Mouse (Mus musculus): ENCODE results near the gene Sh3d19. TPM values are rescaled to one million over a fixed set of nuclear protein-coding genes. Genes with fewer than 3 reads are reported as not detected.

Sh3d19 gene
- polyA plus RNA-seq (2012; ENCODE audit: insufficient read depth, insufficient read length, low replicate concordance, missing spikeins): not detected in 2 replicates

DNA sequence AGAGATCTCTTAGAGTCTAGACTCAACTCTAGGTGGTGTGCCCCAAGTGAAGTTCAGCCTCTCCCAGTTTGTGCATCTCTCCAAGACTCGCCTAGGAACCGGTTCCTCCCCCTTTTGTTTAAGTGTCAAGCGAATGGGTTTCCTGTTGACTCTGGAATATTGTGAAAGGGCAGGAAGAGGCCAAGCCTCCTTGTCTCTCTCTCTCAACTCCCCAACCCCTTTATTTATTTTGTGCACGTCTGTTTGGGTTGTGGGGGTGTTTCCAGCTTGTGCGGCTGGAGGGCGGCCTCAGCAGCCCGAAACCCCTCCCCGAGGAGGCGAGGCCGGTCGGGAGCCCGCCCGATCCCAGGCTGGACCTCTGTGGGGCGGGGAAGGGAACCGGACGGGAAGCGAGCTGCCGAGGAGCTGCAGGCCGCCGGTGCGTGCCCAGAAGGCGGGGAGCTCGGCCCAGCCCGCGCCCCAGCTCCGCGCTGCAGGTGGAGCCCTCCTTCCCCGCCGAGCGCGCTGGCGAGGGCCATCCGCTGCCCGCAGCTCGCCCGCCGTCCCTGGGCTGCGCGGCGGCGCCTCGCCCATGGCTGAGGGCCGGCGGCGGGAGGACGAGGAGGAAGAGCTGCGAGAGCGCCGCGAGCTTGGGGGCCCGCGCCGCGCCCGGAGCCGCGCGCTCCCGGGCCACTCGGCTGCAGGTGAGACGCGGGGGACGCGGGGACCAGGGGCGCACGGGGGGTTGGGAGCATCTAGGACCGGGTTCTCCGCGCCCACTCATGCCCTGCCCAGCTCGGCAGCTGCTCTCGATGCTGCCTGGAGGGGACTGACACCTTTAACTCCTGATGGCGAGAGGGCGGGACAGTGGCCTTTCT, at the start of gene Sh3d19:
Gene Sh3d19, plus strand, starts transcription at position 368 of the 857 bp plus-strand sequence.
- Histone ChIP-seq H3K4me3 (ENCODE audit: insufficient read depth, low read depth, low read length) (peak within 1 kb of the TSS; percentile 62), H3K4me1 (ENCODE audit: control insufficient read depth, insufficient read depth, low read length) (peaks cover 8% of the 10 kb centered on the region), H3K27ac (ENCODE audit: insufficient read depth, low read depth, low read length) (no peak within 1 kb of the TSS)
- no peak for TF ChIP-seq CTCF (IDR thresholded peaks at IDR 0.05; ENCODE audit: insufficient read depth, low read depth, low read length)
- no peak for TF ChIP-seq POLR2A (IDR thresholded peaks at IDR 0.05; ENCODE audit: insufficient read depth, low read depth, low read length)
- 1% methylated on average over 70 of the region's 73 CpGs for whole genome bisulfite sequencing

DNA sequence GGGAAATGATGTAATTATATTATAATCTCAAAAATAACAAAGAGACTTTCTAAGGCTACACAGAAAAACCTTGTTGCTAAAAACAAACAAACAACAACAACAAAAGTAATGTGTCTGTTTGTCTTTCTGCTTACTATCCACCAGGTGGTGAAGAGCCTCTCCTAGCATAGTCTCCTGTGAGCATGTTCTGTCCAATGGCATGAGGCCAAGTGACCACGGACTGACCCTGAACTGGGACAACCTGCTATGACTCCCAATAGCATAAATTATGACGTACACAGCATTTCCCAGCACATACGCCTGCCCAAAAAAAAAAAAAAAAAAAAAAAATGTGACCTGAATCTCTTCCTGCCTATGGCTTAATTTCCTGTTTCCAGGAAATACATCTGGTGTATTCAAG, 48.6 kb upstream of the Sh3d19 start:
- no peak for TF ChIP-seq CTCF (IDR thresholded peaks at IDR 0.05; ENCODE audit: insufficient read depth, low read depth, low read length)
- TF ChIP-seq POLR2A (IDR thresholded peaks at IDR 0.05; ENCODE audit: insufficient read depth, low read depth, low read length): no peak
- Histone ChIP-seq H3K4me1 (ENCODE audit: control insufficient read depth, insufficient read depth, low read length) (no peaks in the 10 kb centered on the region), H3K4me3 (ENCODE audit: insufficient read depth, low read depth, low read length) (no peak overlapping the region), H3K27ac (ENCODE audit: insufficient read depth, low read depth, low read length) (no peak overlapping the region)
- 91% methylated on average over 3 of the region's 3 CpGs for WGBS

DNA sequence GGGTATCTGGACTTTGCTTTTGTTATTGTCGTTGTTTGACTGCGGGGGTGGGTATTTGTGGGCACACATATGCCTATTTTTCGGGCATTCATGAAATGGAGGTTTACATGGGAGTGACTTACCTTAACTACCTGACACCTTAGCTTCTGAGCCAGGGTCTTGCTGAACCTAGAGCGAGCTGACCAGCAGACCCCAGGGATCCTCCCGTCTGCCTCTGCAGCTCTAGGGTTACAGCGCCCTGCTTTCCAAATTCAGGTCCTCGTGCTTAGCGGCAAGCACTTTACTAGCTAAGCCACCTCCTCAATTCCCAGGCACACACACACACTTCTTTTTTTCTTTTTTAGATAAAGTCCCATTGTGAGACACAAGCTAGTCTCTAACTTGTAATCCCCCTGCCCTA, 47.6 kb upstream of the Sh3d19 start:
- TF ChIP-seq POLR2A (IDR thresholded peaks at IDR 0.05; ENCODE audit: insufficient read depth, low read depth, low read length) (no peak), CTCF (IDR thresholded peaks at IDR 0.05; ENCODE audit: insufficient read depth, low read depth, low read length) (no peak)
- 76% methylated on average over 8 of the region's 8 CpGs for WGBS
- H3K27ac ChIP-seq (ENCODE audit: insufficient read depth, low read depth, low read length): no peak overlapping the region
- no peaks in the 10 kb centered on the region for H3K4me1 ChIP-seq (ENCODE audit: control insufficient read depth, insufficient read depth, low read length)
- H3K4me3 ChIP-seq (ENCODE audit: insufficient read depth, low read depth, low read length): no peak overlapping the region

DNA sequence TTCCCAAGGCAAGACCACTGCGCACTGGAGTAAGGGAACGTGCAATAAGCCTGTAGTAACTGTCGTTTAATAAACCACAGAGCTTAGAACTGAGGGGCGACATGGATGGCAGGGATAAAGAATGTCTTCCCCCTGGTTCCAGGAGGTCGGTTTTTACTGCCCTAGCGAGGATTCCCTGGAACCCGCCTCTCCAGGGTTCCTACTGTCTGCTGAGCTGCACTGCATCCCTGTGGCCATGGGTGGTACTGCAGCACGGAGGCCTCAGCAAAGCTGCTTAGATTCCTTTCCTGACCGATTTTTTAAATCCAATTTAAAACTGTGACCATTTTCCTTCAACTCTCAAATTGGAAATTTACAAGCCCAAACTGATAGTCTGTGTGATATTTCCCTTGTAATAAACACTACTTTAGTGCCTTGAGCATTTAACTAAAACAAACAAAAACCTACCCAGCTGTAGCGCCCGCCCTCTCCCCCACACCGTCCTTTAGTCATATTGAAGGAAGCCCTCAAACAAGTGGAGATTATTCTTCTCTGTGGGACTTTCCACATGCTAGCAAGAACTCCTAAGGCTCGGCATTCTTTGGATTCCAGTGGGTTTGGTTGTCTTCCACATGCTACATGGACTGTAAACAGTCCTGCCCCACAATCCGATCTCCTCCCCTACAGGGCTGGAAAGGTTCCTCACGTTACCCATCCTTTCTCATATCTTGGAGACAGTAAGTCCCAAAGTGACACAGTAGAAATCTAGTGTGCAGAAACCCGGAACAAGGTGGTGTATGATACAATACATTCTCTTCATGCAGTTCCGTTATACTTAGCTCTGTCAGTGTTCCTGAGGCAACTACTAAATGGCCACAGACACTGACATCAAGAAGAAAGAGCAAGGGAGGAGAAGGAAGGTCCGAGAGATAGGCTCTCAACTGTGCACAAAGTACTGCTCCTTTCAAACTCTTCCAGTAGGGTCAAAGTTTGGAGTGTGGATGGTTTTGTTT, 46.7 kb upstream of the Sh3d19 start:
- TF ChIP-seq CTCF (IDR thresholded peaks at IDR 0.05; ENCODE audit: insufficient read depth, low read depth, low read length) (peak; percentile 95), POLR2A (IDR thresholded peaks at IDR 0.05; ENCODE audit: insufficient read depth, low read depth, low read length) (no peak)
- WGBS: 44% methylated on average over 18 of the region's 18 CpGs
- Histone ChIP-seq H3K27ac (ENCODE audit: insufficient read depth, low read depth, low read length) (no peak overlapping the region), H3K4me1 (ENCODE audit: control insufficient read depth, insufficient read depth, low read length) (no peaks in the 10 kb centered on the region), H3K4me3 (ENCODE audit: insufficient read depth, low read depth, low read length) (no peak overlapping the region)

DNA sequence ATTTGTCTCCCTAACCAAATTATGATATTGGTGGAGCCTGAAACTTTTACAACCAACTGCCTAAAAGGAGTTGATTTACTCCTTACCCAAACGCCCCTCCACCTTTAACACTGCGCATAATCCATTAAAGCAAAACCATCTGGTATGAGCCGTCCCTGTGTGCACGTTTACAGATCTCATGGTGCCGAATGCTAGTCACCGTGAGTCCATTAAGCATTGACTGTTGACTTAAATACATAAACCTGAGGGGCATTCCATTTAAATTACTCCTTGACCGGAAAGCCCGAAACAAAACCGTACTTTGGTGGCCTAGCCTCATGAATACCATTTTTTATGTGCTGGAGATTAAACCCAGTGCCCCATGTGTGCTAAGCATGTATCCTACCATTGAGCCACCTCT, 43.6 kb upstream of the Sh3d19 start:
- WGBS: 86% methylated on average over 9 of the region's 9 CpGs
- Histone ChIP-seq H3K4me3 (ENCODE audit: insufficient read depth, low read depth, low read length) (no peak overlapping the region), H3K4me1 (ENCODE audit: control insufficient read depth, insufficient read depth, low read length) (no peaks in the 10 kb centered on the region), H3K27ac (ENCODE audit: insufficient read depth, low read depth, low read length) (no peak overlapping the region)
- TF ChIP-seq POLR2A (IDR thresholded peaks at IDR 0.05; ENCODE audit: insufficient read depth, low read depth, low read length): no peak
- no peak for TF ChIP-seq CTCF (IDR thresholded peaks at IDR 0.05; ENCODE audit: insufficient read depth, low read depth, low read length)

DNA sequence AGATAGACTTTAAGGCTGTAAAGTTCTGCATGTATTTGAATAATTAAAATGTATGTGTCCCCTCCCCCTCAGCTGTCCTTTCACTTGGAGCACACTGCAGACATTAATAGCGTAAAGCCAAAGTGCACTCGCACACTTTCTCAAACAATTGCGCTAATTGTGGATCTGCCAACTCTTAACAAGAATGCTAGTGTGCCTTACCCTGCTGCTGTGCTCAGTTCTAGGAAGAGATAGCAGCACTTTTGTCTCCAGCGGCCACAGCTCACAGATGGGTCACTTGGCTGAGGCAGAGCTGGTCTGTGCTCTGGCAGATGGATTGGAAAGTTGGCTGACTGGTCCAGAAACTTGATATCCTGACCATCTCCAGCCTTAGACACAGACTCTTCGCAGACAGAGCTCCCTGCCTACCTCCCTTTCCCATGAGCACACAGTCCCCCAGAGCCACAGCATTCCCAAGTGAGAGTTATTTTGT, 42.7 kb upstream of the Sh3d19 start:
- no peaks in the 10 kb centered on the region for H3K4me1 ChIP-seq (ENCODE audit: control insufficient read depth, insufficient read depth, low read length)
- 54% methylated on average over 5 of the region's 5 CpGs for WGBS
- TF ChIP-seq POLR2A (IDR thresholded peaks at IDR 0.05; ENCODE audit: insufficient read depth, low read depth, low read length): no peak
- no peak for TF ChIP-seq CTCF (IDR thresholded peaks at IDR 0.05; ENCODE audit: insufficient read depth, low read depth, low read length)
- no peak overlapping the region for H3K27ac ChIP-seq (ENCODE audit: insufficient read depth, low read depth, low read length)
- no peak overlapping the region for H3K4me3 ChIP-seq (ENCODE audit: insufficient read depth, low read depth, low read length)

DNA sequence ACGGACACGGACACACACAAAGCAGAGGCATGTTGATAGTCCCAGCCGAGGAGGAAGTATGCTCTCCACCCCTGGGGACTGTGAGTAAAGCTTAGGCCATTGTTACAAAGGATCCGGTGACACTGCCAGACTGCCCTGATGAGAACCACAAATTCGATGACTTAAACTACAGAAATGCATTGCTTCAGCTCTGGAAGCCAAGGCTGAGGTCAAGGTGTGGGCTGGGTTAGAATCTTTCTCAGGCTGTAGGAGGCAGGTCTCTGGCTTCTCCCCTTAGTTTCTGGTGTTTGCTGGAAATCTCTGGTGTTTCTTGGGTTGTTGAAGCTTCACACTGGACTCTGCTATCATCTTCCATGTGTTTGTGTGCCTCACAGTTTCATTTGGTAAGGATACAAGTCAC, 41.2 kb upstream of the Sh3d19 start:
- Histone ChIP-seq H3K4me1 (ENCODE audit: control insufficient read depth, insufficient read depth, low read length) (no peaks in the 10 kb centered on the region), H3K4me3 (ENCODE audit: insufficient read depth, low read depth, low read length) (no peak overlapping the region), H3K27ac (ENCODE audit: insufficient read depth, low read depth, low read length) (no peak overlapping the region)
- WGBS: 94% methylated on average over 5 of the region's 5 CpGs
- TF ChIP-seq POLR2A (IDR thresholded peaks at IDR 0.05; ENCODE audit: insufficient read depth, low read depth, low read length) (no peak), CTCF (IDR thresholded peaks at IDR 0.05; ENCODE audit: insufficient read depth, low read depth, low read length) (no peak)

DNA sequence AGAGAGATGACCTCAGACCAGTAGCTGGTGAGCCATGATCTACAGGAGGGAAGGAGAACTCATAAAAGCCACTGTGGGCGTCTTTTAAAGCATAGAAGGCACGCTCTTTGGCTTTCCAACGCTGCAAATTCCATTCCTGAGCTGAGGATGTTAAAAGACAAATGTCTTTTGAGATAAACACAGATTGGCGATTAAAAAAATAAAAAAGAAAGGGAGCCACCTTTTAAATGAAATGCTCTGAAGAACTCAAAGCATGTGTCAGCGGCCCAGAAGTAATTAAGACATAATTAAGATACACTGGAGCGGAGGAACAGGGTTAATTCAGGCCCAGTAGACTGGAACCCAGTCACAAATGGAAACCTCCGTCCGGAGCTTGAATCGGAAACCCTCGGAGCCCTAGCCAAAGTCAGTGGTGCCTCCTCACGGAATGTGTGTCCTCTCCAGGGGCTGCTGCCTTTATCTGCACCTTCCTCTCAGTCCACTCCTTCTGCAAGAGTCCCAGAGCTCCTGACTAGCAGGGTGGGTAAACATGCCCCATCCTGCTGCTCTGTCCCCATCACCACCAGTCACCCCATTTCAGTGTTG, 40.1 kb upstream of the Sh3d19 start:
- WGBS: 77% methylated on average over 11 of the region's 11 CpGs
- Histone ChIP-seq H3K4me3 (ENCODE audit: insufficient read depth, low read depth, low read length) (no peak overlapping the region), H3K27ac (ENCODE audit: insufficient read depth, low read depth, low read length) (no peak overlapping the region), H3K4me1 (ENCODE audit: control insufficient read depth, insufficient read depth, low read length) (no peaks in the 10 kb centered on the region)
- no peak for TF ChIP-seq POLR2A (IDR thresholded peaks at IDR 0.05; ENCODE audit: insufficient read depth, low read depth, low read length)
- no peak for TF ChIP-seq CTCF (IDR thresholded peaks at IDR 0.05; ENCODE audit: insufficient read depth, low read depth, low read length)
